Mouse (Mus musculus) spleen, adult 2 months (tissue): Measurements from ENCODE around the gene Fbxo46.

Experiments
- CTCF ChIP-seq: fragments of 200-500 bp; IDR thresholded peaks from 2 replicates; pipeline ENCODE4 v1.5.1; 2011; ENCODE audit warnings: mild to moderate bottlenecking, inconsistent platforms; ENCODE audit not compliant: insufficient read depth, insufficient read length, insufficient replicate concordance; ENCODE audit errors: extremely low read depth
- POLR2A ChIP-seq: fragments of 200-500 bp; IDR thresholded peaks from 2 replicates; pipeline ENCODE4 v1.6.1; 2011; ENCODE audit warnings: low read depth, low read length, inconsistent platforms

DNA sequence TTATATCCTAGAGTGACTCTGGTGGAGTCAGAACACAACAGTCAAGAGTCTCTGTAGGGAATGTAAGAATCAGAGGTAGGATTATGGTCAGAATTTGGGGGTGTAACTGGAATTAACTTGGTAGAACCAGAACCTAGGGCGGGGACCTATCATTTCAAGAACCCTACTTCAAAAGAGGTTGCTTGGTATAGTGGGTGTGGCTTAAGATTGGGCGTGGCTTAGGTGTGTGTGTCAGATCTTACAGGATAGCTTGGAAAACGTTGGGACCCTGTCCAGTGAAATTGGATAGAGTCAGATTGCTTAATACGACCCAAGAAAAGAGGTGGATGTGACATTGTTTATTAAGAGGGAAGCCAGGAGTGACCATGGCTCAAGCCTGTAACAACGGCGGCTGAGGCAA lies 60.3 kb downstream of the Fbxo46 start:
- TF ChIP-seq CTCF = no peak
- no peak for TF ChIP-seq POLR2A
